Comparison of ENCODE assay signal across 16 mouse cellular contexts in the genomic region with DNA sequence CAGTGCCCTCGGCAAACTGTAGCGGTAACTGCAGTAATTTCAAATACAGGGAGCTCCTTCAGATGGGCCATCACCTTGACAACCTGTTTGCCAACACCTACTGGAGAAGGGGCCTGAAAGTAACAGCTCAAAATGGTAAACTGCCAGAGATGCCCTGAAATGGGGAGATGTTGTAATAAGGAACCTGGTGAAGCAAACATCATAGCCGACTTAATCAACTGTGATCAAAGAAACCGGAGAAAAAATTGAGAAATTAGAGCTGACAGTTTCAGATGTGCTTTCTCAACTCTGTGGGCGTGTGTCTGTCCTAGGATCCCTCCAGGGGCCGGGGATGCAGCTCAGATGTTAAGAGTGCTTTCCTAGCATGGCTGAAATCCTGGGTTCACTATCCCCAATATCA.
"Had no signal": no experiment of that assay in that cellular context is flagged by ENCODE, and none has a peak within 500 bp of the region (broad histone marks: within the 10 kb centered on the region; RNA-seq: fewer than 3 reads in every experiment).

No protein-coding gene starts in this region.

- DNase-seq: gastrocnemius, adult 2 months; gastrocnemius, postnatal 10 days; gastrocnemius, postnatal 25 days; heart, adult 2 months; heart, postnatal 14 days; heart, postnatal 36 days; kidney, adult 11 months; kidney, adult 2 months; kidney, adult 9 months; kidney, postnatal 14 days; kidney, postnatal 36 days; layer of hippocampus, adult 9-11 months; layer of hippocampus, postnatal 36 days; liver had no signal

- ATAC-seq: hindbrain, postnatal 0 days; intestine, embryonic 16.5 days had no signal
